Mouse (Mus musculus) gastrocnemius, adult 18-20 months (tissue): Measurements from ENCODE around the gene Gm44511. TPM values are rescaled to one million over a fixed set of nuclear protein-coding genes. Genes with fewer than 3 reads are reported as not detected.
"Not testable (repeated sequence)": the region's sequence is repeated elsewhere in the genome, so short reads cannot be mapped to it uniquely, and the experiment has no call there.

Source experiments
- DNase-seq: peaks from one replicate; pipeline ENCODE4 v3.0.0; 2021; ENCODE audit warnings: low spot score
- total RNA-seq, 2 experiments: library from RNA; stranded (reverse); gene quantifications; 2 replicates each; pipeline ENCODE4 v1.2.3; 2021

The Gm44511 gene
- total RNA-seq, 2 experiments from 2014 or later = not detected

- not testable (repeated sequence) for DNase-seq
Observed at GRCm38 (mm10) chr6:128800696-128801095, 25.4 kb downstream of the Gm44511 start.

- DNase-seq = no peak
Observed at GRCm38 (mm10) chr6:128799896-128800270, 26.2 kb downstream of the Gm44511 start.

GRCm38 (mm10) chr6:128799144-128799895 lies 26.8 kb downstream of the Gm44511 start:
- DNase-seq = peak; percentile 88

- DNase-seq = peak; percentile 77
Observed at GRCm38 (mm10) chr6:128798772-128799143, 27.4 kb downstream of the Gm44511 start.

- no peak for DNase-seq
Observed at GRCm38 (mm10) chr6:128797936-128798771, 28.0 kb downstream of the Gm44511 start.

- DNase-seq = no peak
Observed at GRCm38 (mm10) chr6:128797185-128797905, 28.8 kb downstream of the Gm44511 start.

- no peak for DNase-seq
Observed at GRCm38 (mm10) chr6:128796321-128796955, 29.7 kb downstream of the Gm44511 start.

- no peak for DNase-seq
Observed at GRCm38 (mm10) chr6:128793734-128794133, 32.4 kb downstream of the Gm44511 start.

GRCm38 (mm10) chr6:128790491-128790994 lies 35.6 kb downstream of the Gm44511 start:
- not testable (repeated sequence) for DNase-seq

- no peak for DNase-seq
Observed at GRCm38 (mm10) chr6:128789115-128789514, 37.0 kb downstream of the Gm44511 start, which contains the start of gene Klrb1c. Gene Klrb1c (minus strand): TSS chr6:128789215.

- DNase-seq = no peak
Observed at GRCm38 (mm10) chr6:128788517-128788916, 37.6 kb downstream of the Gm44511 start.

- DNase-seq = not testable (repeated sequence)
Observed at GRCm38 (mm10) chr6:128786396-128786795, 39.7 kb downstream of the Gm44511 start.

GRCm38 (mm10) chr6:128769481-128770253 lies 56.4 kb downstream of the Gm44511 start:
- no peak for DNase-seq

- DNase-seq = no peak
Observed at GRCm38 (mm10) chr6:128768047-128768446, 58.1 kb downstream of the Gm44511 start.

GRCm38 (mm10) chr6:128766486-128767254 lies 59.4 kb downstream of the Gm44511 start:
- peak; percentile 33 for DNase-seq

- no peak for DNase-seq
Observed at GRCm38 (mm10) chr6:128765211-128765610, 60.9 kb downstream of the Gm44511 start.

GRCm38 (mm10) chr6:128764598-128764997 lies 61.5 kb downstream of the Gm44511 start:
- DNase-seq = no peak

GRCm38 (mm10) chr6:128763736-128764523 lies 62.2 kb downstream of the Gm44511 start:
- DNase-seq = peak; percentile 97
